Mouse (Mus musculus) kidney, embryonic 15.5 days (tissue): ENCODE data around the gene Rnf181. TPM values are rescaled to one million over a fixed set of nuclear protein-coding genes. Genes with fewer than 3 reads are reported as not detected.

Experiments
- ATAC-seq: fragments of 200-750 bp; cut with Nextera tagmentation; replicated peaks from 2 replicates; pipeline ENCODE4 v1.8.0; 2017; ENCODE audit warnings: moderate TSS enrichment; ENCODE audit not compliant: low FRiP score
- H3K27ac ChIP-seq: fragments of 300-500 bp; sonication (generic); 2 replicates; pipeline ENCODE4 v1.5.1; 2015; ENCODE audit warnings: mild to moderate bottlenecking, inconsistent platforms
- H3K27me3 ChIP-seq: fragments of 300-500 bp; sonication (generic); 2 replicates; pipeline ENCODE4 v1.6.1; 2015; ENCODE audit warnings: inconsistent platforms
- H3K36me3 ChIP-seq: fragments of 300-500 bp; sonication (generic); 2 replicates; pipeline ENCODE4 v1.6.1; 2015; ENCODE audit warnings: inconsistent platforms
- H3K4me1 ChIP-seq: fragments of 300-500 bp; sonication (generic); 2 replicates; pipeline ENCODE4 v1.6.1; 2015; ENCODE audit warnings: inconsistent platforms
- H3K4me2 ChIP-seq: fragments of 300-500 bp; sonication (generic); 2 replicates; pipeline ENCODE4 v1.6.1; 2015; ENCODE audit warnings: moderate library complexity, mild to moderate bottlenecking, inconsistent platforms
- H3K4me3 ChIP-seq: fragments of 300-500 bp; sonication (generic); replicated peaks from 2 replicates; pipeline ENCODE4 v1.5.1; 2015; ENCODE audit warnings: mild to moderate bottlenecking, inconsistent platforms
- H3K9ac ChIP-seq: fragments of 300-500 bp; sonication (generic); 2 replicates; pipeline ENCODE4 v1.6.1; 2015; ENCODE audit warnings: mild to moderate bottlenecking, inconsistent platforms
- H3K9me3 ChIP-seq: fragments of 300-500 bp; sonication (generic); replicated peaks from 2 replicates; pipeline ENCODE4 v1.6.1; 2016; ENCODE audit warnings: inconsistent platforms
- WGBS: fragments of 180-500 bp; shearing (Covaris S2); methylation state at CpG from one replicate; pipeline ENCODE4 v1.1.7; 2015; ENCODE audit warnings: mixed read lengths; 5-methylcytosine and 5-hydroxymethylcytosine counted together
- polyA plus RNA-seq: library from polyadenylated mRNA; unstranded; fragments of >200 nt; fragmentation: Nextera tagmentation; extraction: Ambion mirVana; gene quantifications from 2 replicates; pipeline ENCODE4 v1.2.1, GENCODE M21; 2015

The Rnf181 gene
- polyA plus RNA-seq, 1 experiment from 2014 or later = 130 TPM

- Histone ChIP-seq H3K4me3 (no peak overlapping the region), H3K27ac (no peak overlapping the region), H3K9me3 (no peaks in the 10 kb centered on the region), H3K4me2 (no peak overlapping the region), H3K27me3 (no peaks in the 10 kb centered on the region), H3K9ac (no peak overlapping the region), H3K4me1 (peaks cover 18% of the 10 kb centered on the region), H3K36me3 (no peaks in the 10 kb centered on the region)
- 80% methylated on average over 4 of the region's 4 CpGs for WGBS
- ATAC-seq = no peak
Observed at GRCm38 (mm10) chr6:72367460-72367974, 761 bp upstream of the Rnf181 start.

DNA sequence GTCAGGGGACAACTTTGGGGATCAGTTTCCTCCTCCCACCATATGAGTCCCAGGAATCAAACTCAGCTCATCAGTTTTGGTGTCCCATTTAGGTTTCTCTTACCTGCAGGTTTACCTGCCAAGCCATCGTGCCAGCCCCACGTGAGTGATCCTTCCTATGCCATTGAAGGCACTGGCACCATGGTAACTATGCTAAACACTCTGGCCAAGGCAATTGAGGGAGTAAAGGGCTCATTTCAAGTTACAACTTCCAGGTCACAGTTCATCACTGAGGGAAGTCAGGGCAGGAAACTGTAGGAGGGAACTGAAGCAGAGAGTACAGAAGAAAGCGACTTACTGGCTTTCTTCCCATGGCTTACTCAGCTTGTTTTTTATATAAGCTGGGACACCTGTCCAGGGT, 452 bp downstream of the Rnf181 start:
- H3K4me2 ChIP-seq = no peak overlapping the region
- H3K4me1 ChIP-seq = peaks cover 19% of the 10 kb centered on the region
- H3K9ac ChIP-seq = no peak overlapping the region
- H3K9me3 ChIP-seq = no peaks in the 10 kb centered on the region
- ATAC-seq = no peak
- H3K27ac ChIP-seq = no peak overlapping the region
- WGBS = 42% methylated on average over 3 of the region's 3 CpGs
- no peak overlapping the region for H3K4me3 ChIP-seq
- no peaks in the 10 kb centered on the region for H3K27me3 ChIP-seq
- no peaks in the 10 kb centered on the region for H3K36me3 ChIP-seq

- Histone ChIP-seq H3K27me3 (no peaks in the 10 kb centered on the region), H3K4me2 (no peak overlapping the region), H3K9ac (no peak overlapping the region), H3K4me1 (peaks cover 25% of the 10 kb centered on the region), H3K27ac (no peak overlapping the region), H3K9me3 (no peaks in the 10 kb centered on the region), H3K4me3 (no peak overlapping the region), H3K36me3 (peaks cover 8% of the 10 kb centered on the region)
- 70% methylated on average over 6 of the region's 6 CpGs for WGBS
- no peak for ATAC-seq
Observed at GRCm38 (mm10) chr6:72364985-72365384, 1.8 kb downstream of the Rnf181 start.

DNA sequence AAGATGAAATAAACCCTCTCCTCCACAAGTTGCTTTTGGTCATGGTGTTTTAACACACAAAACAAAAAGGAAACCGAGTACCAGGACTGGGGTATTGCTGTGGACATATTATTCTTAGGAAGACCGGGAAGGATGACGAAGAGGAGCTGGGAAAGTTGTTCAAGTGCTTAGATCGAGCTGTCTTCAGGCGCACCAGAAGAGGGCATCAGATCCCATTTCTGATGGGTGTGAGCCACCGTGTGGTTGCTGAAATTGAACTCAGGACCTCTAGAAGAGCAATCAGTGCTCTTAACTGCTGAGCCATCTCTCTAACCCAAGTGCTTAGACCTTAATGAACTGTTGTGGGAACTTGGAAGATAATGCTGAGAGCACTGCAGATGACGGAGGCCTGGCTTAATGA, 2.7 kb downstream of the Rnf181 start:
- Histone ChIP-seq H3K36me3 (peaks cover 18% of the 10 kb centered on the region), H3K4me2 (no peak overlapping the region), H3K4me1 (peaks cover 26% of the 10 kb centered on the region), H3K9ac (no peak overlapping the region), H3K27ac (no peak overlapping the region), H3K9me3 (no peaks in the 10 kb centered on the region), H3K27me3 (no peaks in the 10 kb centered on the region), H3K4me3 (no peak overlapping the region)
- ATAC-seq = no peak
- WGBS = 41% methylated on average over 7 of the region's 7 CpGs

GRCm38 (mm10) chr6:72362132-72363028, 4.4 kb downstream of the Rnf181 start:
- Histone ChIP-seq H3K9me3 (no peaks in the 10 kb centered on the region), H3K36me3 (peaks cover 33% of the 10 kb centered on the region), H3K9ac (peak overlapping the region; percentile 65), H3K27me3 (no peaks in the 10 kb centered on the region), H3K4me3 (peak overlapping the region; percentile 72), H3K27ac (peak overlapping the region; percentile 90), H3K4me1 (peaks cover 26% of the 10 kb centered on the region), H3K4me2 (peak overlapping the region; percentile 81)
- ATAC-seq = peak; percentile 98
- WGBS = under 1% methylated on average over 42 of the region's 42 CpGs

- no peaks in the 10 kb centered on the region for H3K9me3 ChIP-seq
- 52% methylated on average over 5 of the region's 5 CpGs for WGBS
- H3K27me3 ChIP-seq = no peaks in the 10 kb centered on the region
- H3K9ac ChIP-seq = peak overlapping the region; percentile 65
- peak overlapping the region; percentile 38; the same call in 1 of the 2 replicates for H3K27ac ChIP-seq
- peak overlapping the region; percentile 72 for H3K4me3 ChIP-seq
- H3K4me2 ChIP-seq = peak overlapping the region; percentile 81
- H3K36me3 ChIP-seq = peaks cover 37% of the 10 kb centered on the region
- no peak for ATAC-seq
- peaks cover 31% of the 10 kb centered on the region for H3K4me1 ChIP-seq
Observed at GRCm38 (mm10) chr6:72361121-72361551, 5.6 kb downstream of the Rnf181 start.

DNA sequence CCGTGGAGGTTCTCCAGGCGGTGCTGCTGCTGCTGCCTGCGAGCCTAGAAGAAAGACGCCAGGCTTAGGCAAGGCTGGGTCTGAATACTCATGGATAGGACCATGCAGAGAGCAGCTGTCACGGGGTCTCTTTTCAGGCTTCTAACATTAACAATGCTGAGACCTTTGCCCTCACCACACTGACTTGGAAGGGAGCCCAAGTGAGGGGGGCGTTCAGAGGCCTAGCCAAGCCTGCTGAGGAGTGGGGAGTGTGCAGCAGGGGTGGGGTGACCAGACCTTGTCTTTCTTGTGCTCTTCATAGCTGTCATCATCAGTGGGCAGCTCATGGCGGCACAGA, 6.2 kb downstream of the Rnf181 start:
- peaks cover 37% of the 10 kb centered on the region for H3K36me3 ChIP-seq
- H3K4me3 ChIP-seq = peak overlapping the region; percentile 72; the same call in 1 of the 2 replicates
- H3K9ac ChIP-seq = no peak overlapping the region
- no peak for ATAC-seq
- H3K27me3 ChIP-seq = no peaks in the 10 kb centered on the region
- no peaks in the 10 kb centered on the region for H3K9me3 ChIP-seq
- H3K4me1 ChIP-seq = peaks cover 36% of the 10 kb centered on the region
- peak overlapping the region; percentile 24 for H3K27ac ChIP-seq
- H3K4me2 ChIP-seq = peak overlapping the region; percentile 81; the same call in 1 of the 2 replicates
- WGBS = 72% methylated on average over 7 of the region's 7 CpGs

GRCm38 (mm10) chr6:72359891-72360598, 6.7 kb downstream of the Rnf181 start:
- Histone ChIP-seq H3K9ac (no peak overlapping the region), H3K27ac (peak overlapping the region; percentile 24), H3K4me2 (0 out of 2 replicates have a peak overlapping the region, but pooled peaks have one; percentile 81), H3K9me3 (no peaks in the 10 kb centered on the region), H3K27me3 (no peaks in the 10 kb centered on the region), H3K36me3 (peaks cover 37% of the 10 kb centered on the region), H3K4me1 (peaks cover 38% of the 10 kb centered on the region), H3K4me3 (0 out of 2 replicates have a peak overlapping the region, but pooled peaks have one; percentile 72)
- no peak for ATAC-seq
- WGBS = 76% methylated on average over 11 of the region's 11 CpGs

- no peak for ATAC-seq
- H3K9ac ChIP-seq = no peak overlapping the region
- H3K36me3 ChIP-seq = peaks cover 37% of the 10 kb centered on the region
- no peak overlapping the region for H3K27ac ChIP-seq
- H3K4me3 ChIP-seq = no peak overlapping the region
- H3K4me2 ChIP-seq = no peak overlapping the region
- H3K27me3 ChIP-seq = no peaks in the 10 kb centered on the region
- 73% methylated on average over 2 of the region's 2 CpGs for WGBS
- no peaks in the 10 kb centered on the region for H3K9me3 ChIP-seq
- H3K4me1 ChIP-seq = peaks cover 44% of the 10 kb centered on the region
Observed at GRCm38 (mm10) chr6:72359343-72359742, 7.4 kb downstream of the Rnf181 start.

DNA sequence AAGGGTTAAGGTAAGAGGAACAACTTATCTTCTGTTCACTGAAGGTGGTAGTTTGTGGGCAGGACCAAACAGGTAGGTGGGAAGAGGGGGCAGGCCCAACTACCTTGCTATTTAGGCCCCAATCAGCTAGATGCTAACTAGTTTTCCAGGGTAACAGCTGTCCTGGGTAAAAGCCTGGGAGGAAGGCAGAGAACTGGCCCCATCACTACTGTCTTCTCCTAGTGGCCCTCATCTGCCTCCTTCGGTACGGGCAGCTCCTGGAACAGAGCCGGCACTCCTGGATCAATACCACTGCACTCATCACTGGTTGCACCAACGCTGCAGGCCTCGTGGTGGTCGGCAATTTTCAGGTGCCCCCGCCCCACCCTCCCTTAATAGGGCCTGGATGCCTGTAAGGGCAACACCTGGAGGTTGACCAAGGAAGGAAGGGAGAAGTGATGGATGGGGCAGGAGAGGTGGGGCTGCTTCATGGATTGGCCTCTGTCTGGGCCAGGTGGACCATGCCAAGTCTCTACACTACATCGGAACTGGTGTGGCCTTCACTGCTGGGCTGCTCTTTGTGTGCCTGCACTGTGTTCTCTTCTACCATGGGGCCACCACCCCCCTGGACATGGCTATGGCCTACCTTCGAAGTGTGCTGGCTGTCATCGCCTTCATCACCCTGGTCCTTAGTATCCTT, 8.5 kb downstream of the Rnf181 start:
- Histone ChIP-seq H3K9ac (no peak overlapping the region), H3K36me3 (peaks cover 37% of the 10 kb centered on the region), H3K4me2 (no peak overlapping the region), H3K27ac (no peak overlapping the region), H3K4me1 (peaks cover 44% of the 10 kb centered on the region), H3K9me3 (no peaks in the 10 kb centered on the region), H3K27me3 (no peaks in the 10 kb centered on the region), H3K4me3 (no peak overlapping the region)
- no peak for ATAC-seq
- WGBS = 90% methylated on average over 10 of the region's 10 CpGs

- Histone ChIP-seq H3K4me2 (no peak overlapping the region), H3K36me3 (peaks cover 37% of the 10 kb centered on the region), H3K4me1 (peaks cover 37% of the 10 kb centered on the region), H3K4me3 (no peak overlapping the region), H3K9me3 (no peaks in the 10 kb centered on the region), H3K27ac (no peak overlapping the region), H3K9ac (no peak overlapping the region), H3K27me3 (no peaks in the 10 kb centered on the region)
- WGBS = 71% methylated on average over 5 of the region's 5 CpGs
- no peak for ATAC-seq
Observed at GRCm38 (mm10) chr6:72357164-72358079, 9.3 kb downstream of the Rnf181 start.
